ENCODE assay signal across 8 mouse cellular contexts in genomic region chr10:17720891-17721601, GRCm38 (mm10). TPM values are rescaled to one million over a fixed set of nuclear protein-coding genes. Genes with fewer than 3 reads are reported as not detected.
DNase-seq lines count a peak whose midpoint lies in the region; ATAC-seq and TF ChIP-seq lines count a peak whose summit lies in the region.

No protein-coding gene starts in this region.

- 76% methylated on average over 8 of the region's 8 CpGs for WGBS in kidney, adult 2 months
- 88% methylated on average over 8 of the region's 8 CpGs for WGBS in forebrain, embryonic 12.5 days
- WGBS in intestine, postnatal 0 days = 46% methylated on average over 8 of the region's 8 CpGs
- 79% methylated on average over 8 of the region's 8 CpGs for WGBS in midbrain, embryonic 15.5 days

- H3K9me3 ChIP-seq in forebrain, embryonic 12.5 days = no peaks in the 10 kb centered on the region
- no peaks in the 10 kb centered on the region for H3K9me3 ChIP-seq in intestine, postnatal 0 days (ENCODE audit: control insufficient read depth)
- no peaks in the 10 kb centered on the region for H3K9me3 ChIP-seq in midbrain, embryonic 15.5 days

- H3K4me1 ChIP-seq in kidney, adult 2 months (ENCODE audit: control insufficient read depth, insufficient read depth, low read length) = peaks cover under 1% of the 10 kb centered on the region; the same call in 1 of the 2 replicates
- H3K4me1 ChIP-seq in forebrain, embryonic 12.5 days = peaks cover 9% of the 10 kb centered on the region
- peaks cover 5% of the 10 kb centered on the region; the same call in 1 of the 2 replicates for H3K4me1 ChIP-seq in intestine, postnatal 0 days (replicated peaks; ENCODE audit: control insufficient read depth, insufficient read depth, low read length)
- H3K4me1 ChIP-seq in midbrain, embryonic 15.5 days = peaks cover 13% of the 10 kb centered on the region

- H3K9ac ChIP-seq in forebrain, embryonic 12.5 days = peak overlapping the region; percentile 93
- H3K9ac ChIP-seq in intestine, postnatal 0 days (ENCODE audit: low read depth, low read length) = no peak overlapping the region
- peak overlapping the region; percentile 97; the same call in 1 of the 2 replicates for H3K9ac ChIP-seq in midbrain, embryonic 15.5 days

- no peak overlapping the region for H3K4me3 ChIP-seq in kidney, adult 2 months (ENCODE audit: insufficient read depth, low read depth, low read length)
- peak overlapping the region; percentile 90 for H3K4me3 ChIP-seq in forebrain, embryonic 12.5 days (replicated peaks)
- peak overlapping the region; percentile 100; the same call in 1 of the 2 replicates for H3K4me3 ChIP-seq in intestine, postnatal 0 days (ENCODE audit: low read depth, low read length)
- H3K4me3 ChIP-seq in midbrain, embryonic 15.5 days = peak overlapping the region; percentile 88

- DNase-seq in kidney, adult 2 months = peak; percentile 9
- no peak for DNase-seq in kidney, adult 11 months
- DNase-seq in left cerebral cortex, adult 18-20 months (ENCODE audit: low spot score in 2 of 2) = no peak
- DNase-seq in urinary bladder, postnatal 25 days (ENCODE audit: low spot score) = no peak
- no peak for DNase-seq in embryo, embryonic 9.5 days (ENCODE audit: extremely low spot score)

- no peak for TF ChIP-seq POLR2A in kidney, adult 2 months (IDR thresholded peaks at IDR 0.05; ENCODE audit: low read depth, low read length)

- peak overlapping the region; percentile 95 for H3K27ac ChIP-seq in kidney, adult 2 months (ENCODE audit: insufficient read depth, low read depth, low read length)
- H3K27ac ChIP-seq in forebrain, embryonic 12.5 days = peak overlapping the region; percentile 99
- no peak overlapping the region for H3K27ac ChIP-seq in intestine, postnatal 0 days (ENCODE audit: low read depth, low read length)
- peak overlapping the region; percentile 99 for H3K27ac ChIP-seq in midbrain, embryonic 15.5 days

- TF ChIP-seq CTCF in kidney, adult 2 months (conservative IDR thresholded peaks at IDR 0.05; ENCODE audit: insufficient read depth, insufficient read length, low read depth, low read length) = no peak
- no peak for TF ChIP-seq CTCF in intestine, postnatal 0 days (IDR thresholded peaks at IDR 0.05; ENCODE audit: low read depth)

- ATAC-seq in forebrain, embryonic 12.5 days (ENCODE audit: low FRiP score) = no peak
- no peak for ATAC-seq in intestine, postnatal 0 days
- ATAC-seq in midbrain, embryonic 15.5 days (replicated peaks) = no peak

- peak overlapping the region; percentile 64 for H3K4me2 ChIP-seq in forebrain, embryonic 12.5 days
- peak overlapping the region; percentile 81 for H3K4me2 ChIP-seq in intestine, postnatal 0 days (replicated peaks; ENCODE audit: low read depth)
- H3K4me2 ChIP-seq in midbrain, embryonic 15.5 days = peak overlapping the region; percentile 67

- H3K27me3 ChIP-seq in kidney, adult 2 months (replicated peaks; ENCODE audit: control insufficient read depth, insufficient read depth, low read length) = no peaks in the 10 kb centered on the region
- H3K27me3 ChIP-seq in forebrain, embryonic 12.5 days = no peaks in the 10 kb centered on the region
- no peaks in the 10 kb centered on the region for H3K27me3 ChIP-seq in intestine, postnatal 0 days (replicated peaks; ENCODE audit: control insufficient read depth, insufficient read depth, low read length)
- no peaks in the 10 kb centered on the region for H3K27me3 ChIP-seq in midbrain, embryonic 15.5 days (replicated peaks)

- peaks cover 6% of the 10 kb centered on the region; the same call in 1 of the 2 replicates for H3K36me3 ChIP-seq in kidney, adult 2 months (ENCODE audit: control insufficient read depth, insufficient read depth, low read length)
- H3K36me3 ChIP-seq in forebrain, embryonic 12.5 days (replicated peaks) = no peaks in the 10 kb centered on the region
- peaks cover 3% of the 10 kb centered on the region; the same call in 1 of the 2 replicates for H3K36me3 ChIP-seq in intestine, postnatal 0 days (ENCODE audit: control insufficient read depth, insufficient read depth)
- no peaks in the 10 kb centered on the region for H3K36me3 ChIP-seq in midbrain, embryonic 15.5 days (replicated peaks)

RNA-seq across cellular contexts. Expression of gene Cited2, which starts 2.0 kb away (rescaled TPM):
- 70.7 and 80.9 TPM in 2 replicates for polyA plus RNA-seq in kidney, adult 2 months (2012; rRNA removed)
- 67.6 and 74.3 TPM in 2 replicates for polyA plus RNA-seq in forebrain, embryonic 12.5 days (2016; fragmentation: Nextera tagmentation; extraction: Ambion mirVana)
- 41.8 and 47.0 TPM in 2 replicates for polyA plus RNA-seq in intestine, postnatal 0 days (2015; fragmentation: Nextera tagmentation; extraction: Ambion mirVana)
- 63.3 and 63.6 TPM in 2 replicates for polyA plus RNA-seq in midbrain, embryonic 15.5 days (2015; fragmentation: Nextera tagmentation; extraction: Ambion mirVana)
- total RNA-seq in left cerebral cortex, adult 18-20 months (2021) = 10 to 100 TPM; 34.9 to 51.7 TPM
